Mouse (Mus musculus) liver, embryonic 11.5 days (tissue): ENCODE measurements around the gene Ms4a15. TPM values are rescaled to one million over a fixed set of nuclear protein-coding genes. Genes with fewer than 3 reads are reported as not detected.

Experiments used
- ATAC-seq: fragments of 200-750 bp; cut with Nextera tagmentation; replicated peaks from 2 replicates; pipeline ENCODE4 v1.8.0; 2017; ENCODE audit warnings: moderate number of reproducible peaks, mild to moderate bottlenecking, moderate TSS enrichment, moderate library complexity; ENCODE audit not compliant: low FRiP score
- DNase-seq: peaks from one replicate; pipeline ENCODE4 v3.0.0-alpha.2; 2017; ENCODE audit warnings: low spot score
- H3K27ac ChIP-seq: fragments of 300-500 bp; sonication (generic); 2 replicates; pipeline ENCODE4 v1.5.1; 2014; ENCODE audit warnings: mild to moderate bottlenecking, low read depth, low read length, control low read depth
- H3K27me3 ChIP-seq: fragments of 300-500 bp; sonication (generic); replicated peaks from 2 replicates; pipeline ENCODE4 v1.6.1; 2014; ENCODE audit warnings: low read length, mixed read lengths; ENCODE audit not compliant: control insufficient read depth, insufficient read depth
- H3K36me3 ChIP-seq: fragments of 300-500 bp; sonication (generic); 2 replicates; pipeline ENCODE4 v1.6.1; 2014; ENCODE audit warnings: mild to moderate bottlenecking, low read length, moderate library complexity, mixed read lengths; ENCODE audit not compliant: control insufficient read depth, insufficient read depth
- H3K4me1 ChIP-seq: fragments of 300-500 bp; sonication (generic); replicated peaks from 2 replicates; pipeline ENCODE4 v1.6.1; 2014; ENCODE audit warnings: low read length, mixed read lengths; ENCODE audit not compliant: control insufficient read depth, insufficient read depth
- H3K4me2 ChIP-seq: fragments of 300-500 bp; sonication (generic); 2 replicates; pipeline ENCODE4 v1.6.1; 2014; ENCODE audit warnings: mild to moderate bottlenecking, control low read depth, moderate library complexity
- H3K4me3 ChIP-seq: fragments of 300-500 bp; sonication (generic); 2 replicates; pipeline ENCODE4 v1.5.1; 2014; ENCODE audit warnings: low read depth, low read length, control low read depth
- H3K9ac ChIP-seq: fragments of 300-500 bp; sonication (generic); 2 replicates; pipeline ENCODE4 v1.6.1; 2014; ENCODE audit warnings: low read depth, low read length, control low read depth
- H3K9me3 ChIP-seq: fragments of 300-500 bp; sonication (generic); 2 replicates; pipeline ENCODE4 v1.6.1; 2016; ENCODE audit warnings: low read length, inconsistent platforms, mixed read lengths; ENCODE audit not compliant: control insufficient read depth
- WGBS: fragments of 180-500 bp; shearing (Covaris S2); extraction: QIAGEN DNeasy Blood & Tissue Kit; methylation state at CpG from one replicate; pipeline ENCODE4 v1.1.7; 2014; 5-methylcytosine and 5-hydroxymethylcytosine counted together
- polyA plus RNA-seq: library from polyadenylated mRNA; unstranded; fragments of >200 nt; fragmentation: Nextera tagmentation; extraction: Ambion mirVana; gene quantifications from 2 replicates; pipeline ENCODE4 v1.2.1, GENCODE M21; 2014

Ms4a15 gene
- polyA plus RNA-seq, 1 experiment from 2014 or later: not detected

GRCm38 (mm10) chr19:10974238-10974865 is 18.7 kb downstream of the Ms4a15 start, which contains the start of gene Ms4a10:
Gene Ms4a10, minus strand, starts transcription at chr19:10974670.
- H3K4me1 ChIP-seq: no peaks in the 10 kb centered on the region
- H3K4me2 ChIP-seq: no peak within 1 kb of the TSS
- H3K27me3 ChIP-seq: no peaks in the 10 kb centered on the region
- 38% methylated on average over 4 of the region's 4 CpGs for WGBS
- DNase-seq (no peak), ATAC-seq (no peak)
- no peaks in the 10 kb centered on the region for H3K36me3 ChIP-seq
- H3K4me3 ChIP-seq: no peak within 1 kb of the TSS
- no peak within 1 kb of the TSS for H3K27ac ChIP-seq
- H3K9me3 ChIP-seq: no peaks in the 10 kb centered on the region
- no peak within 1 kb of the TSS for H3K9ac ChIP-seq

- Histone ChIP-seq H3K4me3 (no peak overlapping the region), H3K27ac (no peak overlapping the region), H3K27me3 (no peaks in the 10 kb centered on the region), H3K9me3 (no peaks in the 10 kb centered on the region), H3K9ac (no peak overlapping the region), H3K36me3 (no peaks in the 10 kb centered on the region), H3K4me2 (no peak overlapping the region), H3K4me1 (no peaks in the 10 kb centered on the region)
- WGBS: 68% methylated on average over 2 of the region's 2 CpGs
- no peak for ATAC-seq
- DNase-seq: no peak
These were observed 19.9 kb downstream of the Ms4a15 start for GRCm38 (mm10) chr19:10973187-10973586.

DNA sequence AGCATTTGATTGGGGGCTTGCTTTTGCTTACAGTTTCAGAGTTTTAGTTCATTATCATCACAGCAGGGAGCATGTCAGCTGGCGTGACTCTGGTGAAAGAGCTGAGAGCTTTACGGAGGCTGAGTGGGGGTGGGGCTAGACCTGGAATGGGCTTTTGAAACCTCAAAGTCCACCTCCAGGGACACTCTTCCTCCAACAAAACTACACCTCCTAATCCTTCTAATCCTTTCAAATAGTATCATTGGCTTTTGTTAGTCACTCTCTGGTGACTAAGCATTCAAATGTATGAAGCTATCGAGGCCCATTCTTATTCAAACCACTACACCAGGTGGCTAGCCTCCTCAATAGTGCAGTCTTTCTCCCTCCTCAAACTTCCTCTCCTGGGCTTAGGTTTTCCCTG is 20.4 kb downstream of the Ms4a15 start:
- H3K27me3 ChIP-seq: no peaks in the 10 kb centered on the region
- DNase-seq: no peak
- no peak overlapping the region for H3K4me2 ChIP-seq
- no peak overlapping the region for H3K4me3 ChIP-seq
- no peak for ATAC-seq
- no peak overlapping the region for H3K9ac ChIP-seq
- H3K27ac ChIP-seq: no peak overlapping the region
- 79% methylated on average over 3 of the region's 3 CpGs for WGBS
- no peaks in the 10 kb centered on the region for H3K9me3 ChIP-seq
- H3K36me3 ChIP-seq: no peaks in the 10 kb centered on the region
- no peaks in the 10 kb centered on the region for H3K4me1 ChIP-seq

GRCm38 (mm10) chr19:10970457-10970856 is 22.6 kb downstream of the Ms4a15 start:
- DNase-seq (no peak), ATAC-seq (no peak)
- Histone ChIP-seq H3K9ac (no peak overlapping the region), H3K36me3 (no peaks in the 10 kb centered on the region), H3K27me3 (no peaks in the 10 kb centered on the region), H3K9me3 (no peaks in the 10 kb centered on the region), H3K4me3 (no peak overlapping the region), H3K4me1 (no peaks in the 10 kb centered on the region; the same call in 1 of the 2 replicates), H3K4me2 (no peak overlapping the region), H3K27ac (no peak overlapping the region)
- 25% methylated on average over 3 of the region's 3 CpGs for WGBS

DNA sequence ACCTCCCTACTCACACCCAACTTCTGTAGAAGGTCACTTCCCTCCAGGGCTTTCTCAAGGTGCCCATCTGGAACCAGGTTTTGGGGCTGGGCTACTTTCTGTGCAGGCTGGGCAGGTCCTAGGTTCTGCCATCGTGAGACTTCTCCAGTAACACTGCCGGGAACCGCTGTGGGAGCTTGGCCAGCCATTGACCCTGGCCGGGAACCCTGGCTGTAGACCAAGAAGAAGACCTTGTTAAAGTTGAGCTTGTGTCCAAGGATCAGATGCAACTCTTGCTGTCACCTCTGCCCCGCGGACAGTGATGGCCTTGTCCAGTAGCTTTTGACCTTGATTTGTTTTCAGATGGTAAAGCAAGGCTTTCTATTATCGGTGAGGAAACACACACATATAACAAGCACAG is 24.5 kb downstream of the Ms4a15 start:
- WGBS: 88% methylated on average over 7 of the region's 7 CpGs
- H3K4me2 ChIP-seq: no peak overlapping the region
- H3K9me3 ChIP-seq: no peaks in the 10 kb centered on the region
- no peaks in the 10 kb centered on the region for H3K36me3 ChIP-seq
- H3K4me1 ChIP-seq: no peaks in the 10 kb centered on the region; the same call in 1 of the 2 replicates
- ATAC-seq: no peak
- H3K4me3 ChIP-seq: no peak overlapping the region
- no peak for DNase-seq
- no peak overlapping the region for H3K9ac ChIP-seq
- no peak overlapping the region for H3K27ac ChIP-seq
- no peaks in the 10 kb centered on the region for H3K27me3 ChIP-seq

- WGBS: 78% methylated on average over 7 of the region's 7 CpGs
- no peak overlapping the region for H3K27ac ChIP-seq
- H3K9me3 ChIP-seq: no peaks in the 10 kb centered on the region
- H3K4me1 ChIP-seq: no peaks in the 10 kb centered on the region; the same call in 1 of the 2 replicates
- no peaks in the 10 kb centered on the region; the same call in 1 of the 2 replicates for H3K27me3 ChIP-seq
- no peaks in the 10 kb centered on the region for H3K36me3 ChIP-seq
- ATAC-seq (no peak), DNase-seq (no peak)
- no peak overlapping the region for H3K4me3 ChIP-seq
- no peak overlapping the region for H3K4me2 ChIP-seq
- H3K9ac ChIP-seq: no peak overlapping the region
These were observed 27.3 kb downstream of the Ms4a15 start for GRCm38 (mm10) chr19:10965721-10966120.

DNA sequence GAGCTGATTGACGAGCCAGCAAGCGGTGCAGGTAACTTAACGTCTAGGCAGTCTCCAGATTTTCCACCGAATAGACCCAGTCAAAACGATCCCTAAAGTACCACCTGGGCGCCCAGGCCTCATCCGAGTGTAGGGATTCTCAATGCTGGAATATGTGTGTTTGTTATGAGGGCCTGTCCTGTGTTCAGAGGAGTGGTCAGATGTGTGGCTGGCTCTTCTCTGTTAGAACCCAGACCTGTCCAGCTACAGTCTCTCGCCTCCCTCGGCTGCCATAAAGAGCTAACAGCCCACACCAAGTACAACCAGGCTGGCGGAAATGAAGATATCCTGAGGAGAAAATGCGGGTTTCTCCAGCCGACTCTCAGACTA is 33.1 kb downstream of the Ms4a15 start:
- ATAC-seq (no peak), DNase-seq (no peak)
- H3K36me3 ChIP-seq: no peaks in the 10 kb centered on the region
- H3K9me3 ChIP-seq: no peaks in the 10 kb centered on the region
- H3K4me2 ChIP-seq: no peak overlapping the region
- no peak overlapping the region for H3K27ac ChIP-seq
- WGBS: 49% methylated on average over 12 of the region's 12 CpGs
- H3K9ac ChIP-seq: no peak overlapping the region
- H3K27me3 ChIP-seq: no peaks in the 10 kb centered on the region; the same call in 1 of the 2 replicates
- no peaks in the 10 kb centered on the region for H3K4me1 ChIP-seq
- no peak overlapping the region for H3K4me3 ChIP-seq

- Histone ChIP-seq H3K4me3 (no peak overlapping the region), H3K4me2 (no peak overlapping the region), H3K27me3 (no peaks in the 10 kb centered on the region; the same call in 1 of the 2 replicates), H3K27ac (no peak overlapping the region), H3K4me1 (no peaks in the 10 kb centered on the region), H3K9me3 (no peaks in the 10 kb centered on the region), H3K36me3 (no peaks in the 10 kb centered on the region), H3K9ac (no peak overlapping the region)
- DNase-seq (no peak), ATAC-seq (no peak; the same call in 1 of the 2 replicates)
- 35% methylated on average over 11 of the region's 11 CpGs for WGBS
These were observed 33.7 kb downstream of the Ms4a15 start for GRCm38 (mm10) chr19:10959085-10959977.
